Mouse (Mus musculus): Measurements from ENCODE around the gene Rrp12. TPM values are rescaled to one million over a fixed set of nuclear protein-coding genes. Genes with fewer than 3 reads are reported as not detected.

The Rrp12 gene
- total RNA-seq (2012; rRNA removed): 48.6 and 55.6 TPM in 2 replicates

GRCm38 (mm10) chr19:41895460-41896318, at the start of gene Rrp12:
Gene Rrp12, minus strand, starts transcription at chr19:41896173.
- peak within 1 kb of the TSS; percentile 77 to 88 for H3K4me3 ChIP-seq (ENCODE audit: insufficient read depth in 1 of 2, low read depth in 1 of 2, low read length in 2 of 2, poor library complexity in 1 of 2, severe bottlenecking in 1 of 2)
- no peaks in the 10 kb centered on the region; a peak in 1 of 4 replicates for H3K4me1 ChIP-seq (ENCODE audit: control insufficient read depth in 2 of 2, insufficient read depth in 2 of 2, low read length in 2 of 2, poor library complexity in 1 of 2)
- peak; percentile 85 for DNase-seq (ENCODE audit: low read depth, low spot score)
- H3K27ac ChIP-seq (ENCODE audit: insufficient read depth, low read depth, low read length, poor library complexity, severe bottlenecking): no peak within 1 kb of the TSS
- TF ChIP-seq HCFC1 (IDR thresholded peaks at IDR 0.05; ENCODE audit: borderline replicate concordance, insufficient read depth, low read length): peak; percentile 42; the same call in 1 of the 2 replicates
- no peak for TF ChIP-seq MAFK (IDR thresholded peaks at IDR 0.05; ENCODE audit: insufficient read depth, low read depth, low read length)
- no peak for TF ChIP-seq ZC3H11A (IDR thresholded peaks at IDR 0.05; ENCODE audit: borderline replicate concordance, low read depth, low read length)
- in situ Hi-C loops (cut with MboI; ENCODE audit: low sequenced_read_pairs in 2 of 2, unreplicated experiment in 2 of 2): no loop called here
- H3K36me3 ChIP-seq (ENCODE audit: control insufficient read depth, insufficient read depth, low read length, poor library complexity, severe bottlenecking): peaks cover 13% of the 10 kb centered on the region
- peak within 1 kb of the TSS; percentile 88 for H3K9ac ChIP-seq (ENCODE audit: insufficient read depth, low read depth, low read length, poor library complexity, severe bottlenecking)
- no peaks in the 10 kb centered on the region for H3K9me3 ChIP-seq (ENCODE audit: control insufficient read depth, insufficient read depth, low read depth, low read length)

- no peak overlapping the region for H3K9ac ChIP-seq (ENCODE audit: insufficient read depth, low read depth, low read length, poor library complexity, severe bottlenecking)
- H3K9me3 ChIP-seq (ENCODE audit: control insufficient read depth, insufficient read depth, low read depth, low read length): no peaks in the 10 kb centered on the region; the same call in 1 of the 2 replicates
- in situ Hi-C loops (cut with MboI; ENCODE audit: low sequenced_read_pairs in 2 of 2, unreplicated experiment in 2 of 2): no loop called here
- H3K27ac ChIP-seq (ENCODE audit: insufficient read depth, low read depth, low read length, poor library complexity, severe bottlenecking): no peak overlapping the region
- no peak for DNase-seq (ENCODE audit: low read depth, low spot score)
- TF ChIP-seq HCFC1 (IDR thresholded peaks at IDR 0.05; ENCODE audit: borderline replicate concordance, insufficient read depth, low read length) (no peak), MAFK (IDR thresholded peaks at IDR 0.05; ENCODE audit: insufficient read depth, low read depth, low read length) (no peak), ZNF384 (IDR thresholded peaks at IDR 0.05; ENCODE audit: low read depth, low read length) (no peak), CHD2 (IDR thresholded peaks at IDR 0.05; ENCODE audit: low read depth, low read length) (no peak), ZC3H11A (IDR thresholded peaks at IDR 0.05; ENCODE audit: borderline replicate concordance, low read depth, low read length) (no peak)
- H3K4me3 ChIP-seq (ENCODE audit: insufficient read depth in 1 of 2, low read depth in 1 of 2, low read length in 2 of 2, poor library complexity in 1 of 2, severe bottlenecking in 1 of 2): no peak overlapping the region
- no peaks in the 10 kb centered on the region for H3K4me1 ChIP-seq (ENCODE audit: control insufficient read depth in 2 of 2, insufficient read depth in 2 of 2, low read length in 2 of 2, poor library complexity in 1 of 2)
- H3K36me3 ChIP-seq (ENCODE audit: control insufficient read depth, insufficient read depth, low read length, poor library complexity, severe bottlenecking): peaks cover 71% of the 10 kb centered on the region
Measured at GRCm38 (mm10) chr19:41943841-41944240, 47.9 kb upstream of the Rrp12 start.

- TF ChIP-seq MAFK (IDR thresholded peaks at IDR 0.05; ENCODE audit: insufficient read depth, low read depth, low read length): no peak
- no peak for TF ChIP-seq ZC3H11A (IDR thresholded peaks at IDR 0.05; ENCODE audit: borderline replicate concordance, low read depth, low read length)
- TF ChIP-seq ZNF384 (IDR thresholded peaks at IDR 0.05; ENCODE audit: low read depth, low read length): no peak
- TF ChIP-seq CHD2 (IDR thresholded peaks at IDR 0.05; ENCODE audit: low read depth, low read length): no peak
- TF ChIP-seq HCFC1 (IDR thresholded peaks at IDR 0.05; ENCODE audit: borderline replicate concordance, insufficient read depth, low read length): no peak
- DNase-seq (ENCODE audit: low read depth, low spot score): no peak
- Histone ChIP-seq H3K4me1 (ENCODE audit: control insufficient read depth in 2 of 2, insufficient read depth in 2 of 2, low read length in 2 of 2, poor library complexity in 1 of 2) (0 out of 4 replicates have a peak, but pooled peaks cover 0 to 4% of the 10 kb centered on the region in 2 experiments), H3K9me3 (ENCODE audit: control insufficient read depth, insufficient read depth, low read depth, low read length) (no peaks in the 10 kb centered on the region), H3K9ac (ENCODE audit: insufficient read depth, low read depth, low read length, poor library complexity, severe bottlenecking) (no peak overlapping the region), H3K27ac (ENCODE audit: insufficient read depth, low read depth, low read length, poor library complexity, severe bottlenecking) (no peak overlapping the region), H3K36me3 (ENCODE audit: control insufficient read depth, insufficient read depth, low read length, poor library complexity, severe bottlenecking) (peaks cover 38% of the 10 kb centered on the region), H3K4me3 (ENCODE audit: insufficient read depth in 1 of 2, low read depth in 1 of 2, low read length in 2 of 2, poor library complexity in 1 of 2, severe bottlenecking in 1 of 2) (no peak overlapping the region)
- in situ Hi-C loops (cut with MboI; ENCODE audit: low sequenced_read_pairs in 2 of 2, unreplicated experiment in 2 of 2): no loop called here
Measured at GRCm38 (mm10) chr19:41938539-41938938, 42.6 kb upstream of the Rrp12 start.

- in situ Hi-C loops (cut with MboI; ENCODE audit: low sequenced_read_pairs in 2 of 2, unreplicated experiment in 2 of 2): no loop called here
- Histone ChIP-seq H3K9ac (ENCODE audit: insufficient read depth, low read depth, low read length, poor library complexity, severe bottlenecking) (no peak overlapping the region), H3K27ac (ENCODE audit: insufficient read depth, low read depth, low read length, poor library complexity, severe bottlenecking) (no peak overlapping the region), H3K4me1 (ENCODE audit: control insufficient read depth in 2 of 2, insufficient read depth in 2 of 2, low read length in 2 of 2, poor library complexity in 1 of 2) (0 out of 4 replicates have a peak, but pooled peaks cover 0 to 4% of the 10 kb centered on the region in 2 experiments), H3K4me3 (ENCODE audit: insufficient read depth in 1 of 2, low read depth in 1 of 2, low read length in 2 of 2, poor library complexity in 1 of 2, severe bottlenecking in 1 of 2) (no peak overlapping the region), H3K9me3 (ENCODE audit: control insufficient read depth, insufficient read depth, low read depth, low read length) (no peaks in the 10 kb centered on the region), H3K36me3 (ENCODE audit: control insufficient read depth, insufficient read depth, low read length, poor library complexity, severe bottlenecking) (peaks cover 23% of the 10 kb centered on the region)
- TF ChIP-seq CHD2 (IDR thresholded peaks at IDR 0.05; ENCODE audit: low read depth, low read length) (no peak), HCFC1 (IDR thresholded peaks at IDR 0.05; ENCODE audit: borderline replicate concordance, insufficient read depth, low read length) (no peak), MAFK (IDR thresholded peaks at IDR 0.05; ENCODE audit: insufficient read depth, low read depth, low read length) (no peak), ZNF384 (IDR thresholded peaks at IDR 0.05; ENCODE audit: low read depth, low read length) (no peak), ZC3H11A (IDR thresholded peaks at IDR 0.05; ENCODE audit: borderline replicate concordance, low read depth, low read length) (no peak)
- no peak for DNase-seq (ENCODE audit: low read depth, low spot score)
Measured at GRCm38 (mm10) chr19:41935921-41936320, 39.9 kb upstream of the Rrp12 start.

Measured in ES-E14 (cell line).